Mouse (Mus musculus): ENCODE data around the gene Tpo.

Gene Tpo

DNA sequence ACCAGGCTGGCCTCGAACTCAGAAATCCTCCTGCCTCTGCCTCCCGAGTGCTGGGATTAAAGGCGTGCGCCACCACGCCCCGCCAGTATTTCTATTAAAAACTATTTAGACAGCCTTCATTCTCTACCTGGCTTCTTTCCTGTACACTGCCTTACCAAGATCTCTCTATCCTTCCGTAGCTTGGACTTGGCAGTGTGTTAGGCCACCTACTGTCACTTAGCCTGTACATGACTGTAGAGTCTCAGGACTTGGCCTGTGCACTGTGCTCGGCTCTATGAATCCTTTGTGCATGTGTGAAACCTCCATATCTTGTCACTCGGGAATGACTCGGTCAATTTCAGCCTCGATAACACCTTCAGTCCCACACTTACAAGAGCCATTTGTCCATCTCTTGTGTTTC, 55.4 kb downstream of the Tpo start:
- DNase-seq (ENCODE audit: low spot score in 2 of 2) = no peak

DNA sequence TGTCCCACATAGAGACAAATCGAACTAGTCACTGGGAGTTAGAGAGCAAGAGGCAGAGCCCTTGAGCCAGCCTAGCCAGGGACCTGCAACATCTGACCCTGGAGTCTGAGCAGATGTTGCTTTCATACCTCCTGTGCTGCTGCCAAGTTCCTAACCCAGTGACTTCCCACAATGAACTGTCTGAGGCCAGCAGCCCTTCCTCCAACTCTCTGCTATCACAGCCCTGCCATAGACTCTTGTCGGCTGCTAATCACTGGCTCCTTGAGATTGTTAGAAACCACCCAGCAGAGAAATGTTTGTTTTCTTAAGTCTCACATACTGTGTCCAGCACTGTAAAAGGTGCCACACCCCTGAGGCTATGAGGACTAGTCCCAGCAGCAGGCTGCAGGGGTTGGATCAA, 56.1 kb downstream of the Tpo start:
- no peak for DNase-seq (ENCODE audit: low spot score in 2 of 2)

DNA sequence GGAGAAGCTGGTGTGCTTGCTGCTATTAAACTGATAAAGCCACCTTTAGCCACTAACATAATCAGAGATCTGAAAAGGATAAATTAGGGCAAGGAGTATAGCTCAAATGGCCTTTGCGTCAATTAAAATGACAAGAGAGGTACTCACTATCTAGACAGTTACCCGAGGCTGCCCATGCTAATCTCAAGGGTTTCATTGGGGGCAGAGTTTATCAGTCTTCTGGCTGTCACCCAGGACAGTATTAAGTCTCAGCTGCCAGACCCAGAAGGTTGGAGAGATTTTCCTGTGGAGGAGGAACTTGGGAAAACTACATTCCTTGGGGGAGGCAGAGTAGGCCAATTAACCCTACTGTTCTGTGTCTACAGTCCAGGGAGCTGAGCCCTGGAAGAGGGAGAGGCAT, 63.1 kb downstream of the Tpo start:
- DNase-seq (ENCODE audit: low spot score in 2 of 2) = no peak

DNA sequence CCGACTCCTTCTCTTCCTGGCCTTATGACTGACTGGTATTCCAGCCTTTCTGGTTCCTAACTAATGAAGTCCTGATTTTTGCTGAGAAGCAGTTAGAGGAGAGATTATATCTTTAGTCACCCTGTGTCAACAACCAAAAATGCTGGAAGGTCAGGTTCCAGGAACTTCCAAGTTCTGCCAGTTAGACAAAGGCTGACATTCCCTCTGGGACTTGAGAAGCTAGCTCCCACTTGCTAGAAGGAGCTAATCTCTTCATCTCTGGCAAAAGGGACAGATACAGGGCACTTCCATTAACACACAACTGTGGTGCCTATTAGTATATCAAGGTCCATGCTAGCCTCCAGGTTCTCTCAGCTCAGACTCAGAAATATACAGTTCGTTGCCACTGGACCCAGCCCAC, 64.6 kb downstream of the Tpo start:
- no peak for DNase-seq (ENCODE audit: low spot score in 2 of 2)

DNA sequence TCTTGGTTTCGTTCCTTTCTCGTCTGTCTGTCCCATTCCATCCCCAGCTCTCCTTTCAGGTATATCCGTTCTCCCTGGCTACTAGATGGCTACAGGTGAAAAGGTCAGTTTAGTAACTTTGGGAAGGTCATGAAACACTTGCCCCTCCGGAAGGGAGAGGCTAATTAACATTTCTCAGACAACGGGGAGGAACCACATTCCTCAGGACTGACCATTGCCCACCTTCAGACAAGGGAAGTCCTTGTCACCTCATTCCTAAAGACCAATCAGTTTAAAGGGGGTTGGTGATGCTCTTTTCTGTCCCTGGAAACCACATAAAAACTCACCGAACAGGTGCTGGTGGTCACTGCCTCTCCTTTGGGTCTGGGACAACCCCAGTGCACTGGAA, 70.3 kb downstream of the Tpo start:
- DNase-seq (ENCODE audit: low spot score in 2 of 2) = no peak

DNA sequence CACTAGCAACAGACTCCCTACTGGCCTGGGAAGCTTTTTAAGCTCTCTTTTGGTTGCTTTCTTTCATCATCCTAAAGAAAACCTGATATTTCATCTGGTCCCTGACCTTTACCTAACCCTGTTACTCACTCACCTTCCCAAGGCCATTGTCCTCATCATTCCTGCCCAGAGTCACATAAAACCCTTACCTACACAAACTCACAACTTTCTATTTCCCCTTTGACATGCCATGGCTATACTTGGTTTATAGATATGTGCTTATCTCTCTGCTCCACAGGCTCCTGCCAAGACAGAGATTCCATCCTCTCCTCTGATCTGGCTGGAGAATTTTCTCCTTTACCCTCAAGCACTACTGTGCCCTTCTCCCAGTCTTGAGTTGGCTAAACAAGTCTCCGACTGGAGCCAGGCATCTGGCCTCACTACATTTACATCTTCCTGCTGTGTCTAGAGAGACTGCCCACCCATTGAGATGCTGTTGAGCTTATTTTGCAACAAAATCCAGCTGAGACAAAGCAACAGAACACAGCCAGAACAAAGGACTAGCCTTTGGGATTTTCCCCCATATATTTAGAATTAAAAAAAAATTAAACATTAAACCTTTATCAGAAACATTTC, 70.8 kb downstream of the Tpo start:
- DNase-seq (ENCODE audit: low spot score in 2 of 2) = no peak

DNA sequence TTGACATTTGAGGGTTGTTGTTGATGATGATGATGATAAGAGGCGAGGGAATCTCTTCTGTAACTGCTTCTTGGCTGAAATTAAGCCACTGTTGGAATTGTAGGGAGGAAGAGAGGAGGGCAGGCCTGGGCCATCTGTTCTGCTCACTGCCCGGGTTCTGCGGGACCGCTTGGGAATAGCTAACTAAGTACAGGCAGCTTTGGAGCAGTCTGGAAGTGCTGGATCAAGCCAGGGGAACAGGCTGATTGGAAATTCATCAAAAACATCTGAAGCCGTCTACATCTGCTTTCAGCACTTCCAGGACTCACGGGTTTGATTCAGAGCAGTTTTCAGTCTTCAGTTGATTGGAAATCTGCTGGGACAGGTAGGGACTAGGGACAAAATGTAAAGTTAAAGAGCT, 74.4 kb downstream of the Tpo start:
- no peak for DNase-seq (ENCODE audit: low spot score in 2 of 2)

DNA sequence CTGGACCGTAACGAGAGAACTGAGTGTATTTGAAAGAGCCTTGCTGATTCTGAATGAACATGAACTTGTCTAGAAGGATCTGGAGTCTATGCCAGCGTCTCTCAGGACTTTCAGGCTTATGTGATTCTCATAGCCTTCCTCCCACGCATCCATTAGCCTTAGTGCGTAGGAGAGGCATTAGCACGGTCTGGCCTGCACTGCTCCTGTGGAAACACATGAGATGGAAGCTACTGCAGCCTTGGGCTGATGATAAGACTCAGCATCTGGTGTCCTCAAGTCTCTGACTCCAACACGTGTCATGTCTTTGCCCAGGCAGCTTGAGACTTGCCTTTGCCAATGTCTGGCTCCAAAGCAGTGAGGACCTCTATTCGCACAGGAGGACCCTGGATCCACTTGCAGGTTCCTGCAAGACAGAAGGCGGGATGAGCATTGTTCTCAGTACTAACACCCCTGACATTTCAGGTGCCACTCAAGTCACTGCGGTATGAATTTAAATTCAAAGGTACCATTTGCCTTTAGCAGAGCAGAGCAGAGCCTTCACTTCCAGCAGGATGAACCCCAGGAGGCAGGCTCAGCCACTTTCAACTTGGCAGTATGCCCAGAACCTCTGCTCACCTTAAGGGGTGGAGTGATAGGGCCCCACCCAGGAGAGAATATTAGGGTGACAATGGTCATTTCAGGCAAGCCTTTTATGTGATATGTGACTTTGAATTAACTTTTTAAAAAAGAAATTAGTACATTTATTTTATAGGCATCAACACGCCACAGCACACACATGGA, 77.5 kb downstream of the Tpo start:
- no peak for DNase-seq (ENCODE audit: low spot score in 2 of 2)

DNA sequence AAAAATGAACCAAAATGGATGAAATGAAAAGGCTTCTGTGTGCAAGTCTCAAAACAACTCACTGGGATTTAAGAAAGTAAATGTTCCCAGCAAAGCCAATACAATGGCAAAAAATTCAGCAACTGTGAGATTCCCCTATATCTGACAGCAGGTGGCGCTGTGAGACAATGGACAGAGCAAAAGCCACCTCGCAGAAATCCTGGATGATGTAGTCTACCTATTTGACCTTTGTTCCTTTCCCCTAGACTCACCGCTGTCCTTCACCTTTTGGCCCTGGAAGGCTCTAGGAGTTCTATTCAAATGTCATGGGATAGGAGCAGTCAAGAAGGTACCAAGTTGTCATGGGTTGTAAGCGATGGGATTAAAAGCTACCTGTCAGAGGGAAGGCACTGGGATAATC, 82.2 kb downstream of the Tpo start:
- peak in 1 of 2 experiments; percentile 60 for DNase-seq (ENCODE audit: low spot score in 2 of 2)

DNA sequence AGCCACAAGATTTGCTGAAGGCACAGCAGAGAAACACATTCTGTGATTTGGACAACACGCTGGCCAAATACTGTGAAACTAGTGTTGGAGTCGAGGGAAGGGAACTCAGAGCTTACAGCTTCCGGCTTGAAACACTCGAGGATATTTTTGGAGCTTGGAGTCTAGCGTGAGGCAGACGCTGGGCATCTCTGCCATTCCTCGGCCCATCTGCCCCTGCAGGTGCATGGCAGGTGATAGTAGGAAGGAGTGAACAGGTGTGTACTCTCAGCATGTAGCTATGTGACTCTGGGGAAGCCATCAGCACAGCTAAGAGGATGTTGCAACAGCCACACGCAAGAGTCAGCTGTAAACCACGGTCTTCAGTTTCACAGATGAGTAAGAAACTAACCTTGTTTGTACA, 82.6 kb downstream of the Tpo start:
- DNase-seq (ENCODE audit: low spot score in 2 of 2) = no peak

DNA sequence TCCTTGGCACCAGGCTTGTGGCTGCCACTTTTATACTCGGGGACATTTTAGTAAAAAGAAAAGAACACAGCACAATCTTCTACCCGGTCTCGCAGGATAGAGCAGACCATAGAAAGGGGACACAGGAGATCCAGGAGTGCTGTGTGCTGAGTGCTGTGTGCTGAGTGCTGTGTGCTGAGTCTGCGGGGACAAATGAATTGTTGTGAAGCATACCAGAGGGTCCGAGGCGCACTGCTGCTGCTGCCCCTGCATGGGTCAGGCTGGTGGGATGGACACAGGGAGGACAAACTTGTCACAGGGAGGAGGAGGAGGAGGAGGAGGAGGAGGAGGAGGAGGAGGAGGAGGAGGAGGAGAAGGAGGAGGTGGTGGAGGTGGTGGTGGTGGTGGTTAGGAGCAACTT, 83.6 kb downstream of the Tpo start:
- DNase-seq (ENCODE audit: low spot score in 2 of 2) = no peak

DNA sequence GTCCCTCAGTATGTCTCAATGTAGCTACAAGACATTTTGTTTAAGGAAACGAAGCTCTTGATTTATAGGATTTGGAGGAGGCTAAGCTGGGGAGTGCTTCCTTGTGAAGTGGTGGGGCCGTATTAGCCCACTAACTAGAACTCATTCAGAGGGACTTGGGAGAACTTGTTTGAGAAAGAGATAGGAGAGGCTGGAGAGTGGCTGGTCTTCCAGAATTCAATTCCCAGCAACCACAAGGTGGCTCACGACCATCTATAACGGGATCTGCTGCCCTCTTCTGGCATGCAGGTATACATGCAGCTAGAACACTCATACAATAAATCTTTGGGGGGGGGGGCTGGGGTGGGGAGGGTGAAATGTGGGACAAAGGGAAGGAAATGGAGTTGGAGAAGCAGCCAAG, 92.3 kb downstream of the Tpo start:
- peak in 1 of 2 experiments; percentile 39 for DNase-seq (ENCODE audit: low spot score in 2 of 2)

DNA sequence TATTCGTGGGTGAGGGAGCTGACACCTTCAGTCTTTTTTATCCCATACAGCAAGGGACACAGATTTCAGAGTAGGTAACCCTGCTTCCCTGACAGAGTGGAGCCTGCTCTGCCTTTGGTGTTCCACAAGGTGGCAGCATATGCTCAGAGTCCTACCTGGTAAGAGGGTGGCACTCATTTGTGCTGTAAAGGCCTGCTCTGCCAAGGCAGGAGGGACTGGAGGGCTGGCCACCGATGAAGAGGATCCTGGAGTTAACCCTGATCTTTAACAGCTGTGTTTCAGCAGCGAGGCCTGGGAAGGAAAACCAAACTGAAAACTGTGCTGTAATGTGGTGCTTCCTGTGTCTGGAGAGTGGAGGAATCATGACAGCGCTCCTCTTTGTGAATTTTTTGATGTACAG, 92.9 kb downstream of the Tpo start:
- peak in 1 of 2 experiments; percentile 61 for DNase-seq (ENCODE audit: low spot score in 2 of 2)

DNA sequence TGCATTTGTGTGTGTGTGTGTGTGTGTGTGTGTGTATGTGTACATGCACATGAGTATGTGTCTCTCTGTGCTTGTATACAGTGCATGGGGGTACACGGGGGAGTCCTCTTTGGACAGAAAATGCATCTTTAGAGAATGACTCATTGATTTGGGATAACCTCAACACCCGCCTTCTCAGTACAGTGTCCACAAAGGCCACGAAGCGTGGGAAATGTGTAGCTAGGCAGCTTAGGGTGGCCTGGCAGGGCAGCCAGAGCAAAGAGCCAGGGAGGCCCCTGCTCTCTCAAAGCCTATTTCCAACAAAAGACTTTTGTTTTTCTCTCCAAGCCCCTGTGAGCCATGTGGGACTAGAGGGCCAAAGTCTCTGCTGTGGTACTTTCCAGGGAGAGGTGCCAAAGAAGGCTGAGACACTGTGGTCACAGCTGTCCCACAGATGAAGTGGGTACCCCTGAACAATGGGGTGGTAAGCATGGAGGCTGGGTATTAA, 95.8 kb downstream of the Tpo start:
- peak in 1 of 2 experiments; percentile 23 for DNase-seq (ENCODE audit: low spot score in 2 of 2)

DNA sequence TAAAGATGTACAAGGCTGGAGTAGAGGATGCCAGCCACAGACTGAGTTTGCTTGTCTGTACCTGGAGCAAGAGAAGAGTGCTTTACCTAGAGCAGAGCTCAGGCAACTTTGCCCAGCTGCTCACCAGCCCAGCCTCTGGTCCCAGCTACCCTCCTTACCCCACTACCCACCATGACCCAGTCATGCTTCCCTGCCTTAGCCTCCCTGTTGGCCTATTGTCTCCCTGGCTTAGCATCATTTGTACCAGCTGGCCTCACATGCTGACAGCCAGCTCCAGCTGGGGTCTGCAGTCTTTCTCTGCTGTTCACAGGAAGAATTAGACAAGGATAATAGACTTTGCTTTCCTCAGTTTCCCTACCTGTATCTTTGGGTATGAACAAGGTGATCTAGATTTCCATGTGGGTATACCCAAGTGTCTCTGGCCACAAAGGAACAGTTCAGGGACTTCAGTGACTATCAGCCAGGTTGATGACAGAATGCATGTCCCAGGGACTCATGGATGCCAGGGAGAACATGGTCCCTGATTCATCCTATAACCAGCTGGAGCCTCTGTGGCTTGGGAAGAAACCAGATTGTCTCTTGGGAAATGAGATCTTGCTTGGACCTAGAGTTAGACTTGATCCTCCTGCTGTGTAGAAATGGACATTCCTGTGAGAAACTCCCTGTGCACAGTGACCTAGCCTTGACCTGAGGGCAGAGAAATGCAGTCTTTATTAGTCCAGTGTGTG, 96.4 kb downstream of the Tpo start:
- no peak for DNase-seq (ENCODE audit: low spot score in 2 of 2)

DNA sequence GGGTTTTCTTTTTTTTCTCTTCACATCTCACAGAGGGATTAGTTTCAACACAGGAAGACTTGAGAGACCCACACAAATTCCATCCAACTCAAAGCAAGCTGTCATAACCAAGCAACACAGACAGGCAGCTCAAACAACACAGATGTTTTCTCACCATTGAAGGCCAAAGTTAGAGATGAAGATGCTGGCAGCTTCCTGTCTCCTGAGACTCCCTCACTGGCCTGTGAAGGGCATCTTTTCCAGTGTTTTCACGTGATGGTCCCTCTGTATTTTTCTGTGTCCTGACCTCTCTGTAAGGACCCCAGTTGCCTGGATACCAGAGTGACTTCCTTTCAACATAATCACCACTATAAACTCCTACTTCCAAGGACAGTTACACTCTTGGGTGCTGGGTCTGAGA, 97.0 kb downstream of the Tpo start:
- no peak for DNase-seq (ENCODE audit: low spot score in 2 of 2)

DNA sequence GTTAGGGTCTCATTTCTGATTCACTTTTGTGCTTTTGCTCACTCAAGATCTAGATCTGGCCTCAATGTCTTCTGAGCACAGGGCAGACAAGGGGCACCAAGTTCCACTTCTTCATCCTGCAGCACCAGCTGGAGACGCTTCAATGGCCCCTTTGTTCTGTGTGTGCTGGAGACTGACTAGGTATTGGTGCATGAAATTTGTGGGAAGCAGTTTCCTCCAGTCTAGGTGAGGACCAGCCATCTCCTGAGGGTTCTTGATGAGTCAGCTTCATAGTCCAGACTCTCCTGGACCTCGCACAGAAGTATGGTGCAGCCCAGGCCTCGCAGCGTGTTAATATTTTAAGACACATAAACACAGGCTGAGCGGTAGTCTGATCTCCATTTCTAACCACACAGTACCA, 97.7 kb downstream of the Tpo start:
- no peak for DNase-seq (ENCODE audit: low spot score in 2 of 2)

DNA sequence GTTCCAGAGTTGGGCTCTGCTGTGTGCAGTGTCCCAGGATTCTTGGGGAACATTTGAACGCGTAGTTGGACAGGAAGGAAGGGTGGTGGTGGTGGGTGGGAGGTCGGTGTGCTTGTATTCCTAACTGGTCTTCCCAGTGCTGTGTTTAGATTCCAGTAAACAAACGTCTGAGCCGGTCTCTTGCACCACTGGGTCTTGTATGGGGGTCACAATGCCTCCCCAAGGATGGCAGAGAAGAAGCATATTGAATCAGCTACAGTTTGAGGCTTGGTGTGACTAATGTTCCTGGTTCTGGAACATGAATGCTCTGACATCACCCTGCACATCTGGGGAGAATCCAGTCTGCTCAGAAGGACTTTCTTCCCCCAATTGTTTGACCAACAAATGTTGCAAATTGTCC, 101.9 kb downstream of the Tpo start:
- no peak for DNase-seq (ENCODE audit: low spot score in 2 of 2)

DNA sequence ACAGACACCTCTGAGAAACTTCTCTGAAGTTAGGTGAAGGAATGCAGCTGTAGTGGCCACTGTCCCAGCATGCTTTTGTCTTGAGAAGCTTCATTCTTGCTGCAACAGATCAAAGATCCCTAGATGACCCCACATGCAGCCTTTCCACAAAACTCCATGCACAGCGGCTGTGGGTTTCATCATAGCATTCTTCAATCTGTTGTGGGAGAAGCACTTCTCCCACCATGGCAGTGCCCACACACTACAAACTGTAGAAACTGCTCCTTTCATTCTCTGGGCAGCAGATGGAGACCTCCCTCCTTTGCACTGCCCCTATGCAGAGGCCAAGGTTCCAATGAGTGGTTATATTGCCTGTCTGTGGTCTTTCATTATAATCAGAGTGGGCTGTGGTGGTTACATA, 103.3 kb downstream of the Tpo start:
- DNase-seq (ENCODE audit: low spot score in 2 of 2) = no peak

DNA sequence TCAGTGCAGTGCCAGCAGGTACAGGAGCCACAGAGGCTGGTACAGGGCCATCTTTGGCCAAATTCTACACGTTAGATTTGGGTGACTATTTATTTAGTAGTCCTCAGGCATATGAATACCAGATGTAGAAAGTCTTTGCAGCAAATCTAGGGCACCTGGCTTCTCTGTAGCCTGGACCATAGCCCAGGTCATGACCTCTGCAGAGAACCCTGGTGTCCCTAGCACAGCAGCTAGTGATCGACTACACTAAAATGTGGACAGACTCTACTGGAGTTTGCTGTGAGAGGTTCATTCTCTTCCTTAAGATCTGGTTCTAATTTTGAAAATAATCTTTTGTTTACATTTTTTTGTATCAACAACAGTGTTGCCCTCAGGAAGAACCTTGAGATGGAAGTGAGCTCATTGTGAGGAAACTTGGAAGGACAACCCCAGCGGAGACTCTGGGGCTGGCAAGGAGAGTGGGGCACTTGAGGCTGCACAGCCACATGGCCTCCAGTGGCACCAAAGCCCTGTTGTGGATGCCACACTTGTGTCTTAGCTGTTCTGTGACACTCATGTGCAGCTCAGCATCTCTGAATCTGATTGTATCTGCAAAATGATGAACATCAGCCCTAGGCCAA, 104.6 kb downstream of the Tpo start:
- no peak for DNase-seq (ENCODE audit: low spot score in 2 of 2)

DNA sequence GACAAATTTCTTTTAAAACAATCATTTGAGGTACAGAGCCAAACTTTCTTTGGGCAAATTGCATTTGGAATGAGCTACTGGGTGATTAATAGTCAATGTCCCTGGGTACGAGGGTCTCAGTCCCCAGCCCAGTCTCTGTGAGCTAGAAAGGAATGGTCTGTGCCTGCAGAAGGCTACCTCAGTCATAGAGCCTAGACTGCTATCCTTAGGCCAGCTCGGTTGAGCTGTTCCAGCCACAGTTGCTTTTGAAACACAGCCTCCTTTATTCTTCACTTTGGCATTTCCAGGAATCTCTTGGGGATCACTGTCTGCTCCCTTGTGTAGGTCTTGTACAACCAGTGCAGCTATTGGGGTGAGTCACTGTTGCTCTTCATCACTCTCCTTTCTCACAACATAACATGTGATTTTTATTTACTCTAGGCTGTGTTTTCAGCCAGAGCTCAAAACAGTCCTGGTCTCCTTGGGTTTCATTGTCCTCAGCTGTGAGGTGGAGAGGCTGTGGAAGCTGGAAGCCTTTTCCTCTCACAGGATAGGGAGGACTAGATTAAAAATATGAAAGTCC, 108.1 kb downstream of the Tpo start:
- DNase-seq (ENCODE audit: low spot score in 2 of 2) = no peak

DNA sequence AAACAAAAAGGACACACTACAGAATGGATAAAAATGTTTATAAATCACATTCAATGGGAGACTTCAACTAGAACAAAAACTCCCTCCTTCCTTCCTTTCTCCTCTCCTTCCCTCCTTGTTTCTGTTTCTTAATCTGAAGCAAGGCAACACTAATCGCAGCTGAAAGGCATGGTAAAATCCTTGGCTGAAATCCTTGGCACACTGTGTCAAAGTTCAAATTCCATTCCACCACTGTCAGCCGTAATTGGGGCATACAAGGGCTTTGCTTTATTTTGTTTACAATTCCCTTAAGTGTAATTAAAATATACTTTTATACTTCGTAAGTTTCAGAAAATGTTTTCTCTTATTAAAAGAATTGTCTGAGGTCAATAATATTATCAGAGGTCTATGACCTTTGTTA, 108.9 kb downstream of the Tpo start:
- DNase-seq (ENCODE audit: low spot score in 2 of 2) = no peak
